Mouse (Mus musculus): ENCODE measurements around the gene Pls3.

GRCm38 (mm10) chrX:75833006-75833641, 41.9 kb downstream of the Pls3 start:
- TF ChIP-seq CTCF (IDR thresholded peaks at IDR 0.05): no peak
- TF ChIP-seq EP300 (IDR thresholded peaks at IDR 0.05): peak; percentile 27; the same call in 1 of the 2 replicates

Measured in lung, postnatal 0 days (tissue).